Mouse (Mus musculus) neural tube, embryonic 12.5 days (tissue): ENCODE results near the gene Gm49361. TPM values are rescaled to one million over a fixed set of nuclear protein-coding genes. Genes with fewer than 3 reads are reported as not detected.

Source experiments
- ATAC-seq: fragments of 200-750 bp; cut with Nextera tagmentation; 2 replicates; pipeline ENCODE4 v1.8.0; 2017; ENCODE audit warnings: low read depth, mild to moderate bottlenecking, moderate TSS enrichment, moderate library complexity; ENCODE audit not compliant: low FRiP score
- H3K27ac ChIP-seq: fragments of 300-500 bp; sonication (generic); 2 replicates; pipeline ENCODE4 v1.5.1; 2016
- H3K27me3 ChIP-seq: fragments of 300-500 bp; sonication (generic); replicated peaks from 2 replicates; pipeline ENCODE4 v1.6.1; 2016; ENCODE audit warnings: mild to moderate bottlenecking
- H3K36me3 ChIP-seq: fragments of 300-500 bp; sonication (generic); 2 replicates; pipeline ENCODE4 v1.6.1; 2016; ENCODE audit warnings: mild to moderate bottlenecking
- H3K4me1 ChIP-seq: fragments of 300-500 bp; sonication (generic); 2 replicates; pipeline ENCODE4 v1.6.1; 2016
- H3K4me2 ChIP-seq: fragments of 300-500 bp; sonication (generic); replicated peaks from 2 replicates; pipeline ENCODE4 v1.6.1; 2016; ENCODE audit warnings: mild to moderate bottlenecking
- H3K4me3 ChIP-seq: fragments of 300-500 bp; sonication (generic); 2 replicates; pipeline ENCODE4 v1.5.1; 2016
- H3K9ac ChIP-seq: fragments of 300-500 bp; sonication (generic); 2 replicates; pipeline ENCODE4 v1.6.1; 2016; ENCODE audit warnings: mild to moderate bottlenecking
- H3K9me3 ChIP-seq: fragments of 300-500 bp; sonication (generic); 2 replicates; pipeline ENCODE4 v1.6.1; 2016; ENCODE audit warnings: mild to moderate bottlenecking
- WGBS: fragments of 180-500 bp; shearing (Covaris S2); methylation state at CpG from one replicate; pipeline ENCODE4 v1.1.7; 2016; 5-methylcytosine and 5-hydroxymethylcytosine counted together
- polyA plus RNA-seq: library from polyadenylated mRNA; unstranded; fragments of >200 nt; fragmentation: Nextera tagmentation; extraction: Ambion mirVana; gene quantifications from 2 replicates; pipeline ENCODE4 v1.2.1, GENCODE M21; 2016

Gene Gm49361
- not detected in 2 replicates for polyA plus RNA-seq

GRCm38 (mm10) chr14:57746001-57746771, at the start of gene Gm49361:
Gene Gm49361, minus strand, starts transcription at chr14:57746103.
- H3K9me3 ChIP-seq: no peaks in the 10 kb centered on the region
- H3K4me2 ChIP-seq: peak within 1 kb of the TSS; percentile 91
- H3K27ac ChIP-seq: peak within 1 kb of the TSS; percentile 64; the same call in 1 of the 2 replicates
- H3K4me1 ChIP-seq: peaks cover 10% of the 10 kb centered on the region; the same call in 1 of the 2 replicates
- H3K4me3 ChIP-seq: peak within 1 kb of the TSS; percentile 93
- H3K27me3 ChIP-seq: no peaks in the 10 kb centered on the region
- ATAC-seq: peak; percentile 93
- H3K9ac ChIP-seq: peak within 1 kb of the TSS; percentile 91
- H3K36me3 ChIP-seq: no peaks in the 10 kb centered on the region
- WGBS: under 1% methylated on average over 68 of the region's 68 CpGs

GRCm38 (mm10) chr14:57791171-57791570, 45.3 kb upstream of the Gm49361 start:
- Histone ChIP-seq H3K9me3 (no peaks in the 10 kb centered on the region), H3K9ac (no peak overlapping the region), H3K4me3 (no peak overlapping the region), H3K4me1 (no peaks in the 10 kb centered on the region), H3K4me2 (no peak overlapping the region), H3K27me3 (no peaks in the 10 kb centered on the region), H3K36me3 (no peaks in the 10 kb centered on the region), H3K27ac (no peak overlapping the region)
- WGBS: 85% methylated on average over 4 of the region's 4 CpGs
- no peak for ATAC-seq

DNA sequence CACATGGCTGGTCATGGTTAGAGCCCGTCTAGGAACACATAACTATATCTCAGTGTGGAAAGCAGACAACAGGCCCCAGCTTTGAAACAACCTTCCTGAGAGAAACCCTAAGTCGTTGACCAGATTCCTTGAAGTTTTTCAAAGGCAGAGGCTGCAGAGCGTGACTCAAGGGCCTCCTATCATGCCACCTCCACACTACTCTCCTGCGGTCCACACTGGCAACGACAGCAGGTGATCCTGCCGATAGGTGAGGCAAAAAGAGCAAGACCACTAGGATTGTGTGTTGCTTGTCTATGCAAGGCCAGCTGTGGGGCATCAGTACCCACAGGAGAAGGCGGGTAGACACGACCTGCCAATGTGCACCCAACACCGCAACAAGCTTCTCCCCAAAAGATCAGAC, 43.9 kb upstream of the Gm49361 start:
- ATAC-seq: no peak
- no peaks in the 10 kb centered on the region for H3K27me3 ChIP-seq

GRCm38 (mm10) chr14:57789311-57789710, 43.4 kb upstream of the Gm49361 start:
- Histone ChIP-seq H3K9ac (no peak overlapping the region), H3K9me3 (no peaks in the 10 kb centered on the region), H3K4me2 (no peak overlapping the region), H3K27ac (no peak overlapping the region), H3K36me3 (no peaks in the 10 kb centered on the region), H3K4me1 (no peaks in the 10 kb centered on the region), H3K27me3 (no peaks in the 10 kb centered on the region), H3K4me3 (no peak overlapping the region)
- no peak for ATAC-seq
- WGBS: 76% methylated on average over 2 of the region's 2 CpGs

More for the DNA sequence above, 43.9 kb upstream of the Gm49361 start:
- H3K36me3 ChIP-seq: no peaks in the 10 kb centered on the region
- H3K9ac ChIP-seq: no peak overlapping the region
- WGBS: 90% methylated on average over 9 of the region's 9 CpGs
- no peak overlapping the region for H3K4me2 ChIP-seq
- H3K4me3 ChIP-seq: no peak overlapping the region
- no peak overlapping the region for H3K27ac ChIP-seq
- no peaks in the 10 kb centered on the region for H3K9me3 ChIP-seq
- no peaks in the 10 kb centered on the region for H3K4me1 ChIP-seq

GRCm38 (mm10) chr14:57787406-57787805, 41.5 kb upstream of the Gm49361 start:
- Histone ChIP-seq H3K9me3 (no peaks in the 10 kb centered on the region), H3K4me2 (no peak overlapping the region), H3K4me3 (no peak overlapping the region), H3K36me3 (no peaks in the 10 kb centered on the region), H3K9ac (no peak overlapping the region), H3K4me1 (no peaks in the 10 kb centered on the region), H3K27ac (no peak overlapping the region), H3K27me3 (no peaks in the 10 kb centered on the region)
- ATAC-seq: no peak
- WGBS: 77% methylated on average over 4 of the region's 4 CpGs

GRCm38 (mm10) chr14:57772157-57772815, 26.4 kb upstream of the Gm49361 start:
- no peaks in the 10 kb centered on the region for H3K9me3 ChIP-seq
- ATAC-seq: no peak
- no peaks in the 10 kb centered on the region for H3K4me1 ChIP-seq
- H3K27ac ChIP-seq: no peak overlapping the region
- no peaks in the 10 kb centered on the region for H3K27me3 ChIP-seq
- H3K9ac ChIP-seq: no peak overlapping the region
- WGBS: 86% methylated on average over 6 of the region's 6 CpGs
- H3K36me3 ChIP-seq: no peaks in the 10 kb centered on the region
- H3K4me3 ChIP-seq: no peak overlapping the region
- no peak overlapping the region for H3K4me2 ChIP-seq

GRCm38 (mm10) chr14:57769102-57769501, 23.2 kb upstream of the Gm49361 start:
- Histone ChIP-seq H3K9ac (no peak overlapping the region), H3K36me3 (no peaks in the 10 kb centered on the region), H3K27ac (no peak overlapping the region), H3K9me3 (no peaks in the 10 kb centered on the region), H3K27me3 (no peaks in the 10 kb centered on the region), H3K4me3 (no peak overlapping the region), H3K4me1 (no peaks in the 10 kb centered on the region), H3K4me2 (no peak overlapping the region)
- WGBS: 94% methylated on average over 5 of the region's 5 CpGs
- ATAC-seq: no peak

DNA sequence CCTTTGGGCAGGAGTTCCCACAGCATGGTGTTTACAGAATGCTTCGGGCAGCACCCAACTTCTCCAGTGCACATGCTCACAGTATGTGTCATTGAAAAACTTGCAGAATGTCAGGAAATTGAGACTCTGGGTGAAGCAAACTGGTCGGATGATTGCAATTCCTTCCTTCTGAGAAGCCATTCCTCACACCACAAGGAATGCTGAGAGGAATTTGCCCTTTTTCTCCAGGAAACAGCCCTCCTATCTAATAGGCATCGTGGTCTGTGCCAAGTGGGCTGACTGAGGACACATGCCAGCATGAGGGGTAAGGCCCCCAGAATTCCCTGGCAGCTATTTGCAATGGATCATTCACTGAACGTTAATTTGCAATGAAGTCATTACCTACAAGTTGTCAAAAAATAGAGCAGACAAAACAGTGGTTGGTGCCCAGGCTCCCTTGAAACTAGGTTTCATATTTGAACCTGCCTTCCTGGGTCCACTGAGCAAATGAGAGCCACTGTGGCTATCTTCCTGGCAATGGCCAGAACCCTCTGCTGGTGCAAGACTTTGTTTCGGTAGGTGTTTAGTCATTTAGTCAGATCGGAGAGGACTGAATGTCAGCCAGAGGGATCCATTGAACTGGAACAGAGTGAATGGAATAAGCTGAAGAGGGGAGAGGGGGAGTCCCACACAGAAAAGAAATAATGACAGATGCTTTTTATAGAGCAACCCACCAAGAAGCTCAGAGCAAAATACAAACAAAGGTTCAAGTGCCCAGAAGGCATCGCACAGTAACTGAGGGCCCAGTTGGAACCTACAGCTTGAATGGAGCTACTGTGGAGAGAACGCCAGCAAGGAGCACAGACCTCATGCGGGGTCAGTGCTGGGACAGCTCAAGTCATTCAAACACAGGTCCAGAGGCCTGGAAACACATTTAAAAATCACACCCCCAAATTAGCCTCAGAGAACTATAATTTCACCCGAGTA, 14.8 kb upstream of the Gm49361 start:
- H3K36me3 ChIP-seq: no peaks in the 10 kb centered on the region
- 60% methylated on average over 10 of the region's 10 CpGs for WGBS
- no peak overlapping the region for H3K4me3 ChIP-seq
- no peaks in the 10 kb centered on the region for H3K4me1 ChIP-seq
- no peaks in the 10 kb centered on the region for H3K9me3 ChIP-seq
- no peak for ATAC-seq
- H3K27ac ChIP-seq: no peak overlapping the region
- H3K27me3 ChIP-seq: no peaks in the 10 kb centered on the region
- H3K4me2 ChIP-seq: no peak overlapping the region
- H3K9ac ChIP-seq: no peak overlapping the region

DNA sequence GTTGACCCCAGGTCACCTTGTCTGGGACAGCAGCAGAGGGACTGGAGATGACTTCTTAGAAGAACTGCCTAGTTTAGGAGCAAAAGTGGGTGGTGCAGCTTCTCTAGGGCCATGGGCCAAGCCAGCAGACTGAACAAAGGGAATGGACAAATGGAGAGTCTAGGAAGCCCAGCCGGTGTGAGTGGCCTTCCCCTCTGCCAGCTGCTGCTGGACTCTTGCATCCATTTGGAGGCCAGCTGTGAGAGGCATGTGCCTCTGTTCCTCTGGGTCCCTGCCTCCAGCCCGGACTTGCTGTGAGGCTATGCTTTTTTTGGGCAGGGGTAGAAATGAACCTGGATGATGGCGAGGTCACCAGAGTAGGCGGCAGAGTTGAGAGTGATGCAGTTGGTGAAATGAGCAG, 12.3 kb upstream of the Gm49361 start, which contains the start of gene Lats2:
TSS of gene Lats2 (minus strand) at position 152 of the 400 bp plus-strand sequence.
- no peak within 1 kb of the TSS for H3K4me2 ChIP-seq
- no peaks in the 10 kb centered on the region for H3K36me3 ChIP-seq
- H3K9me3 ChIP-seq: no peaks in the 10 kb centered on the region
- H3K4me3 ChIP-seq: no peak within 1 kb of the TSS
- H3K4me1 ChIP-seq: no peaks in the 10 kb centered on the region
- no peak within 1 kb of the TSS for H3K9ac ChIP-seq
- no peak for ATAC-seq
- no peak within 1 kb of the TSS for H3K27ac ChIP-seq
- no peaks in the 10 kb centered on the region for H3K27me3 ChIP-seq
- 87% methylated on average over 4 of the region's 4 CpGs for WGBS

- no peak overlapping the region for H3K4me3 ChIP-seq
- no peaks in the 10 kb centered on the region for H3K27me3 ChIP-seq
- H3K27ac ChIP-seq: no peak overlapping the region
- ATAC-seq: no peak
- H3K9ac ChIP-seq: no peak overlapping the region
- no peaks in the 10 kb centered on the region for H3K36me3 ChIP-seq
- 88% methylated on average over 4 of the region's 4 CpGs for WGBS
- no peaks in the 10 kb centered on the region for H3K9me3 ChIP-seq
- H3K4me2 ChIP-seq: no peak overlapping the region
- H3K4me1 ChIP-seq: no peaks in the 10 kb centered on the region
Observed at GRCm38 (mm10) chr14:57756094-57756493, 10.2 kb upstream of the Gm49361 start.

DNA sequence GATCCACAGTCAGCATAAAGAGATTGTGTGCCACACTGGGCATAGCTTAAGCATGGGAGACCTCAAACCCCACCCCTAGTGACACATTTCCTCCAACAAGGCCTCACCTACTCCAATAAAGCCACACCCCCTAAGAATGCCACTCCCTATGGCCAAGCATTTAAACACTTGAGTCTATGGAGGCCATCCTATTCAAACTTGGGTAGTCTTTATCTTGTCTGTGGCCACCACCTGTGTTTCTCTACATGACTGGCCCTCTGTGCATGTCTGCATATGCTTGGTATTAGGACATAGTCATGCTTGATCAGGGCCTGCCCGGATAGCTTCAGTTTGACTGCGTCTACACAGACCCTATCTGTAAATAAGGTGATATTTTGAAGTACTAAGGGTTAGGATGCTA, 9.8 kb upstream of the Gm49361 start:
- no peak overlapping the region for H3K9ac ChIP-seq
- H3K9me3 ChIP-seq: no peaks in the 10 kb centered on the region
- H3K4me2 ChIP-seq: no peak overlapping the region
- no peak for ATAC-seq
- no peak overlapping the region for H3K4me3 ChIP-seq
- no peaks in the 10 kb centered on the region for H3K27me3 ChIP-seq
- WGBS: 86% methylated on average over 2 of the region's 2 CpGs
- no peaks in the 10 kb centered on the region for H3K36me3 ChIP-seq
- no peaks in the 10 kb centered on the region for H3K4me1 ChIP-seq
- H3K27ac ChIP-seq: no peak overlapping the region
